Mouse (Mus musculus): ENCODE measurements at regions not wholly inside any gene's neighbourhood (a gene's known extent, or its start where the extent isn't known, plus 50 kb on each side); places are given as distances from the start of the nearest gene placed in this dataset.

- TF ChIP-seq EP300 (IDR thresholded peaks at IDR 0.05; ENCODE audit: insufficient read depth, low read depth, low read length) (no peak), POLR2A (IDR thresholded peaks at IDR 0.05; ENCODE audit: insufficient read depth, low read length) (no peak)
Observed at GRCm38 (mm10) chr6:52401404-52401803, 88.1 kb downstream of the Evx1 start.
